Mouse (Mus musculus) lung, adult 2 months (tissue): Measurements from ENCODE around the gene Rdh5. TPM values are rescaled to one million over a fixed set of nuclear protein-coding genes. Genes with fewer than 3 reads are reported as not detected.

ENCODE experiments used
- DNase-seq: peaks from one replicate; pipeline ENCODE4 v3.0.0; 2022
- H3K4me1 ChIP-seq: fragments of 200-500 bp; 2 replicates; pipeline ENCODE4 v1.6.1; 2011; ENCODE audit warnings: low read length; ENCODE audit not compliant: control insufficient read depth, insufficient read depth
- H3K4me3 ChIP-seq: fragments of 200-500 bp; replicated peaks from 2 replicates; pipeline ENCODE3; 2011; ENCODE audit warnings: low read depth, mild to moderate bottlenecking, control low read depth, low read length; ENCODE audit errors: extremely low read depth
- CTCF ChIP-seq: fragments of 200-500 bp; IDR thresholded peaks from 2 replicates; pipeline ENCODE4 v1.5.1; 2011; ENCODE audit warnings: mild to moderate bottlenecking, low read length, control low read depth; ENCODE audit not compliant: insufficient read depth
- POLR2A ChIP-seq: fragments of 200-500 bp; IDR thresholded peaks from 2 replicates; pipeline ENCODE4 v1.6.1; 2011; ENCODE audit warnings: low read depth, mild to moderate bottlenecking, control low read depth, low read length, borderline replicate concordance; ENCODE audit errors: extremely low read depth
- WGBS: fragments of 180-500 bp; shearing (Covaris S2); methylation state at CpG from one replicate; pipeline ENCODE4 v1.1.7; 2018; 5-methylcytosine and 5-hydroxymethylcytosine counted together
- polyA plus RNA-seq: library from polyadenylated mRNA; depleted of rRNA; stranded (reverse); fragments of >200 nt; gene quantifications from 2 replicates; pipeline ENCODE4 v1.2.3, GENCODE M21; 2012

The Rdh5 gene
- polyA plus RNA-seq, 1 experiment, result 20.1 TPM

DNA sequence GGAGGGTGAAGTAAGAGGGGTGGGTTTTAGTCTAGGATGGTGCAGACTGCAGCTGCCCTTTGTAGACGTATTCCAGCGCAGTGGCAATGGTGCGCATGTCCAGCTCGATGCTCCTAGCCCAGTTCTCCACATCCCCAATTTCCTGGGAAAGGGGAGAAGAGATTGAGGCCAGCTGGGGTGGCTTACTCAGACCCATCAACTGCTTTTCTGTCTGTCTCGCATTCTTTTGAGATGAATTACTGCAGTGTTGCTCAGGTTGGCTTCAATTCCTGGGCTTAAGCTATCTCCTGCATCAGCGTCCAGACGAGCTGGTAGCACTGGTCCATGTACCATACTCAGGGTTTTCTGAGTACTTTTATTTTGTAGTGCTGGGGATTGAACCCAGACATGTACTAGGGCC is 2.7 kb downstream of the Rdh5 start:
- DNase-seq, result no peak
- H3K4me1 ChIP-seq, result peaks cover 11% of the 10 kb centered on the region; the same call in 1 of the 2 replicates
- no peak for TF ChIP-seq CTCF
- TF ChIP-seq POLR2A, result no peak
- WGBS, result 71% methylated on average over 7 of the region's 7 CpGs
- no peak overlapping the region for H3K4me3 ChIP-seq

DNA sequence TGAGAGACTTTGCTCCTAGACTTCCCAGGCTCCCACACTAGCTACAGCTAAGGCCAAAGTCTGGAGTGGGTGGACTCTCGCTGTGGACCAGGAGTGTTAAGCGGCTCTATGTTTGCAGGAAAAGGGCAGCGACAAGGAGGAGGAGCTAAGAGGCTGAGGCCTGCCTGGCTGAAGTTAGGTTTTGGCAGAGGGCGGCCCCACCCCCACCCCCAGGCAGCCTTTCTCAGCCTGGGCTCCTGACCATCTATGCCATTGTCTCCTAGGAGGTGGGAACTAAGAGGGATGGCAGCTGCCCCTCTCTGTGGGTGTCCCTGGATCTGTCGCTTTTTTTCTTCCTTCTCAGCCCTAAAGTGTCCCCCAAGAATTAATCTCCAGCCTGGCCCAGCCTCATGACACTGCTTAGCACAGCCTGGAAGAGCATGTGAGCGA is 3.5 kb downstream of the Rdh5 start:
- 40% methylated on average over 6 of the region's 6 CpGs for WGBS
- no peak for DNase-seq
- Histone ChIP-seq H3K4me3 (no peak overlapping the region), H3K4me1 (peaks cover 10% of the 10 kb centered on the region; the same call in 1 of the 2 replicates)
- TF ChIP-seq CTCF (no peak), POLR2A (no peak)

DNA sequence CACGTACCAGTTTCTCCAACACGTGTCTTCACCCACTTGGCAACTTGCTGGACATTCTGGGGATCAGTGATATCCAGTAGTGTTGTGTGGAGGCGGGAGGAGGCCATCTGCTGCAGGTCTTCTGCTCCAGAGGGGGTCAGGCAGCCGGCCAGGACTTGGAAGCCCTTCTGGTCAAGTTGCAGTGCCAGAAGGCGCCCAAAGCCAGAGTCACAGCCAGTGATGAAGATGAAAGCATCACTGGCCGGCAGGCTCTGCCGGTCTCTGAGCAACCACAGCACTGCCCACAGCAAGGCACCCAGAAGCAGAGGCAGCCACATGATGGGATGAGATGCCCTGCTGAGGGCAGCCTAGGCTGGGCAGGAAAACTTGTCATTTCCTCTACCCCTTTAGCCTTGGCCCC is 4.4 kb downstream of the Rdh5 start:
- WGBS, result 65% methylated on average over 7 of the region's 7 CpGs
- TF ChIP-seq POLR2A (no peak), CTCF (no peak)
- no peak for DNase-seq

DNA sequence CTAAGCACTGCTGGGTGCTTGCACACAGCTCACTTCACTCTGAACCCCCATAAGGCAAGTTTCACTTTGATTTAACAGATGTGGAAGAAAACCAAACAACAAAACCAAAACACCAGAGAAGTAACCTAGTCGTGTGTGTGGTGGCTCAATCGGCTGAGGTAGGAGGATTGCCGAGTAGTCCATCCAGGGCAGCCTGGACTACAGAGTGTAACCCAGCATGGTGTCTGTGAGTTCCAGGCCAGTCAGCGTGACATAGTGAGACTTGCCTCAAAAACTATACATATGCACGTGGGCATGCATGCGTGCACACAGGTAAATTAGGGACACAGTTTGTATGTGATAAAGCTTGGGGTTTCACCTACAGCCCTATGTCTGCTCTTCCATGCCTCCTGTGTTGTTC is 5.3 kb downstream of the Rdh5 start:
- peaks cover 8% of the 10 kb centered on the region; the same call in 1 of the 2 replicates for H3K4me1 ChIP-seq
- TF ChIP-seq POLR2A (no peak), CTCF (no peak)
- no peak for DNase-seq
- no peak overlapping the region for H3K4me3 ChIP-seq
- WGBS, result 83% methylated on average over 6 of the region's 6 CpGs

More for the DNA sequence above, 4.4 kb downstream of the Rdh5 start:
- Histone ChIP-seq H3K4me3 (no peak overlapping the region), H3K4me1 (peaks cover 9% of the 10 kb centered on the region; the same call in 1 of the 2 replicates)

DNA sequence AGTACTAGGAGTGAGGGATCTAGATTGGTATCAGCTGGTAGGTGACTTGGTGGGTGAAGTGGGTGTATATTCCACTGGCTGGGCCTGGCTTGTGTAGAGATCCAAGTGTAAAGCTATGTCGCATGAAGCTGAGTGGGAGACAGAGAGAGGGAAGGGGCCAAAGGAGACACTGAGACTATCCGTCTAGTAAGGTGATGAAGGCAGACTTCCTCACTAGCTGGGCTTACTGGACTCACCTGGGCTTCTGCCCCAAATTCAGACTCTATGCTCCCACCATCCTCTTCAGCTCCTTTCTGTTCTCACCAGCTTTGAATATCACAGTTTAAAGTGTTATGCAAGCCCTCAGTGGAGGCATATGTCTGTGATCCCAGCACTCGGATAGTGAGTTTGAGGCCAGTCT is 6.0 kb downstream of the Rdh5 start:
- no peak for DNase-seq
- H3K4me3 ChIP-seq, result no peak overlapping the region
- 94% methylated on average over 3 of the region's 3 CpGs for WGBS
- peaks cover 1% of the 10 kb centered on the region; the same call in 1 of the 2 replicates for H3K4me1 ChIP-seq
- no peak for TF ChIP-seq CTCF
- no peak for TF ChIP-seq POLR2A

DNA sequence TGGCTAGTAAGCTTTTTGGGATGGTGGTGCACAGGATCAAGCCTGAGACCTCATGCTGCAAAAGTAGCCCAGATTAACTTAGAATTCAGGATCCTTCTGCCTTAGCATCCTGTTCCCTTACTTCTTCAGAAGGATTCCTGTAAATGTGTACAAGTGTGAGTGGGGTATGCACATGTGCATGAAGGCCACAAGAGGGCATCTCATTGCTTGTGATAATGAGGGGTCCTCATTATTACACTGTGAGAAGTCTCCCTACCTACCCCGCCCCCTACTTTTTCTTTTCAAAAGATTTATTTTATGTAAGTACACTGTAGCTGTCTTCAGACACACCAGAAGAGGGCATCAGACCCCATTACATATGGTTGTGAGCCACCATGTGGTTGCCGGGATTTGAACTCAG is 7.1 kb downstream of the Rdh5 start:
- 93% methylated on average over 2 of the region's 2 CpGs for WGBS
- no peaks in the 10 kb centered on the region for H3K4me1 ChIP-seq
- TF ChIP-seq POLR2A, result no peak
- TF ChIP-seq CTCF, result no peak
- H3K4me3 ChIP-seq, result no peak overlapping the region
- no peak for DNase-seq

DNA sequence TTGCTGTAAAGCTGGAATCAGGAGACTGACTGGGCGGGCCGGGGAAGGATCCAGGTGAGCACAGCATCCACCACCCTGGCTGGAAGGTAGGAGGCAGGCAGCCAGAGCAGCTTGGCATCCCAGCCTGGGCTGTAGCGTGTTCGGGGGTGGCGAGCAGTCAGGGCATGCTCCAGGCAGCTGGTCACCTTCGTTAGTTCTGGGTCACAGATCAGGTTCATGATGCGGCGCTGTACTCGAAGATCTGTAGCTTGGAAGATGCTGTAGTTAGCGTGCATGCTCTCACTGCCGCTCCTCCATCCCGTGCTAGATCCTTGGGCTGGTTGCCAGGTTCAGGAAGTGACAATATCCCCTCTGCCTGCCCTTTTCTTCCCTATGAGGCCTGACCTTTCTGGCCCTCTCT is 9.0 kb downstream of the Rdh5 start:
- no peak for DNase-seq
- WGBS, result 84% methylated on average over 12 of the region's 12 CpGs
- H3K4me1 ChIP-seq, result no peaks in the 10 kb centered on the region
- TF ChIP-seq POLR2A (0 out of 2 replicates have a peak, but pooled peaks have one; percentile 20), CTCF (no peak)
- H3K4me3 ChIP-seq, result no peak overlapping the region

DNA sequence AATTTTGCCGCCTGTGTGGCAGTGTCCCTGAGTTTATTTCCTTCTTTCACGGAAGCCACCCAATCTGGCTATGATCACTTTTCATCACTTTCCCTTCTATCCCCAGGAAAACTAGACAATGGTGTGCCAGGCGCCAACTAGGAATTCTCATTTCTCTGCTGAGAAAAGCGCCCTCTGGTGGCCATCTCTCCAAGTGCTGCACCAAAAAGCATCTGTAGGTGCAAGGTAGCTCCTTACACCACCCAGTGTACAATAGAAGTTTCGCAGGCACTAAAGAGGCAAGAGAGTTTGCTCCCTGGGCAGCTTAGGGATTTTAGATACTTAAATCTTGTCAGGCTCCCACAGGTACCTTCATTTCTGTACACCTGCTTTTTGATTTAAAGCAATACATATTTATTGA is 9.5 kb downstream of the Rdh5 start:
- DNase-seq, result peak; percentile 85
- Histone ChIP-seq H3K4me1 (no peaks in the 10 kb centered on the region), H3K4me3 (no peak overlapping the region)
- WGBS, result 3% methylated on average over 5 of the region's 5 CpGs
- TF ChIP-seq CTCF (peak; percentile 87), POLR2A (no peak)

DNA sequence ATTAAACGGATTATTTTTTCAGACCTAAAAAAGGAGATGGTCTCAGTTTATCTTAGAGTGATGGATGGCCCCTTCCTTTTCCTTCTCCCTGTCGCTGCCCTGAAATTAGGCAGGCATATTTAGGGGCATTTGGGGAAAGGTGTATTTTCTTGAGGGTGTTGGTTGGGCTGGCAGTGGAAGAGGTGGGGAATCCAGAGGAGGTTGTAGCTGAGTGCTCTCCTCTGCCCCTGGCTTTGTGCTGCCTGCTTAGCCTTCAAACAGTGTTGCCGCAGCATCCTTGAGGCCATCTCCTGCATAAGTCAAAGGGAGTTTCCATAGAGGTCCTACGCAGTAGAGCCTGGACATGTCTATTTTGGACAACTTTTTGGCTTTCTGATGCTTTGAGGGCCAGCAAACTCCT is 9.9 kb downstream of the Rdh5 start:
- DNase-seq, result no peak
- TF ChIP-seq CTCF (no peak), POLR2A (no peak)
- Histone ChIP-seq H3K4me1 (no peaks in the 10 kb centered on the region), H3K4me3 (no peak overlapping the region)
- 70% methylated on average over 4 of the region's 4 CpGs for WGBS

DNA sequence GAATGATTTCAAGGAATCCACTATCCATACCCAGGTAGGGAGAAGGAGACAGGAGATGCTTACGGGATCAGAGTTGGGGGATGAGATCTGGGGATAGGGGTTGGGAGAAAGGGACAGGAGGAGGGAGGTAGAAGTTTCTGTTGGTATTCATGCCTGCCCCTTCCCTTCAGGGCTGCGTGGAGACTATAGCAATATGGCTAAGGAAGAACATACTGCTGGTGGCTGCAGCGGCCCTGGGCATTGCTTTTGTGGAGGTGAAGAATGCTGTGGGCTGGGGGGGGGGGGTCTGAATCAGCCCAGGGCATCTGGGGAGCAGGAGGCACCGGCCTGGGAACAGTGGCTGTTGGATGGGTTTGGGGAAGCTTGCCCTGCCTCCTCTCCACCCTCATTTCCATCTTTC is 10.4 kb downstream of the Rdh5 start:
- no peaks in the 10 kb centered on the region for H3K4me1 ChIP-seq
- DNase-seq, result no peak
- H3K4me3 ChIP-seq, result no peak overlapping the region
- WGBS, result 83% methylated on average over 4 of the region's 4 CpGs
- TF ChIP-seq POLR2A (no peak), CTCF (no peak)
